Mouse (Mus musculus): ENCODE results near the gene Clk1.

DNA sequence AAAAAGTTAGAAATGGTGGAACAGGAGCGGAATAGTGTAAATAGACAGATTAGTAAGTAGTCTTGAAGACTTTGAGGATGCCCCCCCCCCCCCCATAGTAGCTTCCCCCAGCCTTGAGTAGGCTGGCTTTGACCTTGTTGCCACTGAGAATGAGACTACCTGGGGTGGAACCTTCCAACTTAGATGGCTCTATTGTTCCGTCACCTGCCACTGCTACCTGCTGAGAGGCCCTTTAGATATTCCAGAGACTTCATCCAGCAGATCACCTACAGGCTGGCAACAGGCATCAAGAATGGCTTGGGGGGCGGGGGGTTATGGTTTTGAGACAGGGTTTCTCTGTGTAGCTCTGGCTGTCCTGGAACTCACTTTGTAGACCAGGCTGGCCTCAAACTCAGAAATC is 685 bp upstream of the Clk1 start:
- no peak for TF ChIP-seq GATA1 (IDR thresholded peaks at IDR 0.05; ENCODE audit: borderline replicate concordance, low read length)
- no peak for TF ChIP-seq FLI1 (IDR thresholded peaks at IDR 0.05; ENCODE audit: low read length)
